Mouse (Mus musculus) monocyte, adult 2 months (primary cell): ENCODE results near the gene Ank3.

ENCODE experiments used
- DNase-seq, 2 experiments: peaks; one replicate each; pipeline ENCODE4 v3.0.0; 2022; ENCODE audit warnings: low spot score in 2 of 2, low read depth in 1 of 2

The Ank3 gene

DNA sequence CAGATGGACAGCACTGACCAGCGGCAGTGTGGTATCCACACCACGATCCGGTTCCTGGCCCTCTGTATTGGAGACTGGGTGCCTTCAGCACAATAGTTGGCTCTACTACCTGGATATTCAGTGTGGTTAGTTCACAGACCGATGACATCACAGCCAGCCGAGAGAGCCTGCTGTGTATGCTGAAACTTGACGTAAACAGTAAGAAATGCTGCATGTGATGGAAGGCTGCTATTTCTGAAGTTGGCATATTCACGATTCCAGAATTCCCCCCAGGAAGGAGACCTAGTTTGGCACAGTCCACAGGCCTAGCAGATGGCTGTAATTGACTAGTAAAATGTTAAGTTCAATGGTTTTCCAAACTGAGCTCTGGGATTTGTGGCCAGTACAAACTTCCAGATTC lies 521.2 kb downstream of the Ank3 start:
- no peak for DNase-seq

DNA sequence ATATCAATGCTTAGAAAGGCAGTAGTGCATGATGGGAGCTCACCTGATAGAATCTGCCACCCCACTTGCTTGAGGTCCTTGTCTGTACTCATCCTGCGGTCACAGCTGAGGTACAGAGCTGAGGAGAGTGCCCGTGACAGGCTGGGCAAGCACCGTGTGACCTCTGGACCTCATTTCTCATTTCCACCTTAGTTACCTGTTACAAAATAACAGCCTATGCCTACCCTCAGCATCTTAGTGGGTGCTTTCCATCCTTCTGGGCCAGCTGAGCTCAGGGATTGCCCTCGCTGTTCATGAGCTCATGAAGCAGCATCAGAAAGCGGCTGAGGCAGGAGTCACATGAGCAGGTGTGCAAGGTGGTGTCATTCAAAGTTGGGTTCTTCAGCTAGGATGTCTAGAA lies 523.5 kb downstream of the Ank3 start:
- no peak for DNase-seq

- no peak for DNase-seq
Observed at GRCm38 (mm10) chr10:69923801-69924200, 525.2 kb downstream of the Ank3 start.

GRCm38 (mm10) chr10:69924321-69924720 lies 525.7 kb downstream of the Ank3 start:
- DNase-seq, result no peak

GRCm38 (mm10) chr10:69924845-69925244 lies 526.3 kb downstream of the Ank3 start:
- DNase-seq, result no peak

GRCm38 (mm10) chr10:69925285-69926157 lies 526.9 kb downstream of the Ank3 start:
- DNase-seq, result no peak

- DNase-seq, result no peak
Observed at GRCm38 (mm10) chr10:69926158-69926882, 527.7 kb downstream of the Ank3 start.

- DNase-seq, result no peak
Observed at GRCm38 (mm10) chr10:69927012-69927411, 528.4 kb downstream of the Ank3 start.

DNA sequence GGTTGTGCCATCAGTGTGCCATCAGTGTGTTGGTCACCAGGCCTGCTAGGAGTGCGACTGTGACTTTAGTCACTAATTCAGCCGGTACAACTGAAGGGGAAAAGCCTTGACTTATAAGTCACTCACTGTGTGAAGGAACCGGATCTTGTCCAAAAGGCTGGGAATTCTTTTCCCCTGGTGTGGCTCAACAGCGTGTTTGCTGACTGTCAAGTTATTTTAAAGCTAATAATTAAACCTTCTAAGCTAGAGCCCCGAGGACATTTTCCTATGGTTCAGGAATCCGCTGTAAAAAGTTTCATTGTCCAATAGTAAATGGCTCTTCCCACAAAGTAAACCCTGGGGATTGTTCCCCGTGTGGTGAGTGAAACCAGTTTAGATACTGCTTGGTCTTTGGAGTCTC lies 529.8 kb downstream of the Ank3 start:
- DNase-seq, result no peak

DNA sequence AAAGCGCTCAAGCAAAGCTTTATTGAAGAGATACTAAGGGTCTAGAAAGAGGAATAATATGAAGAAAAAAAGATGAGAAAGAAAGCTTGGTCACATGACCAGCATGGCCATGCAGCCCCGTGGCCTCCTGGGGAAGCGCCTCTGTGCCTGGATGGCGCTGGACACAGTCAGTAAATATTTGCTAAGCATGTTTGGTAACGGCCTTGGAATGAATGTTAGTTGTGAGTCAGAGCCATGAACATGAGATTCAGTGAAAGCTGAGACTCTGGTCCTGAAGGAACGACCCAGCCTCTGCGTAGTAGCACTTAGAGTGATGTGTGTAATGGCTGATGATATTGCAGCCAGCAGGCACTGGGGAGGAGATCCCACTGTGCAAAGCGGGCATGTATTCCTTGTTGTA lies 531.9 kb downstream of the Ank3 start:
- no peak for DNase-seq

GRCm38 (mm10) chr10:69936443-69937067 lies 538.0 kb downstream of the Ank3 start:
- DNase-seq, result no peak

GRCm38 (mm10) chr10:69937291-69937921 lies 538.8 kb downstream of the Ank3 start:
- no peak for DNase-seq

GRCm38 (mm10) chr10:69939144-69939543 lies 540.6 kb downstream of the Ank3 start:
- DNase-seq, result no peak

- no peak for DNase-seq
Observed at GRCm38 (mm10) chr10:69939966-69940365, 541.4 kb downstream of the Ank3 start.

DNA sequence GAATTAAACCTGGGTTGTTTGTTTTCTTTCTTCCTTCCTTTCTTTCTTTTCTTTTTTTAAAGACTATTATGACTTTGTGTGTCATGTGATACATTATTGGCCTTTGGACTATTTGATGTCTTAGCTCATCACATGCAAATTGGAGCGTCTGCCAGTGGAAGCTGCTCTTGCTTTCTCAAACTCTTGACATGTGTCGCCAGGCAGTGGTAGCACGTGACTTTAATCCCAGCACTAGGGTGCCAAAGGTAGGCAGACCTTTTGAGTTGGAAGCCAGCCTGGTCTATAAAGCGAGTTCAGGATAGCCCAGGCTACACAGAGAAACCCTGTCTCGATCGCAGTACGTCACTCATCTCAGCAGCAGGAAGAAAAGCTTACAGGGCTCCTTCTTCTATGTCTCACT lies 542.4 kb downstream of the Ank3 start:
- no peak for DNase-seq

- DNase-seq, result no peak
Observed at GRCm38 (mm10) chr10:69944845-69945244, 546.3 kb downstream of the Ank3 start.

GRCm38 (mm10) chr10:69945870-69946269 lies 547.3 kb downstream of the Ank3 start:
- no peak for DNase-seq

DNA sequence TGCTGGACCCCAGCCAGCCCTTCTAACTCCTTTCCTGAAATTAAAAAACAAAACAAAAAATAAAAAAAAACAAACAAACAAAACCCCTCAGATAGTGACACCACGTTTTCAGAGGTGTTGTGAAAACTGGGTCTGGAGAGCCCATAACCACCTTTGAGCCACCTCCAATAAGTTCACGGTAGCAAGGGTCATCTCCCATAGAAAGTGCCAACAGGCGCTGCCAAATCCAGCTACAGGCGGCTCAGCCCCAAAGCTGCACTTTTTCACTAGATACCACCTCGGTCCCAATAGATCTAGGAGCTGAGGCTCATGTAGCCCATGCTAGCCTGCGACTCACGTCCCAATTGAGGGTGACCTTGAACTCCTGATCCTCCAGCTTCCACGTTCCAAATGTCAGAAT lies 547.7 kb downstream of the Ank3 start:
- DNase-seq, result no peak

DNA sequence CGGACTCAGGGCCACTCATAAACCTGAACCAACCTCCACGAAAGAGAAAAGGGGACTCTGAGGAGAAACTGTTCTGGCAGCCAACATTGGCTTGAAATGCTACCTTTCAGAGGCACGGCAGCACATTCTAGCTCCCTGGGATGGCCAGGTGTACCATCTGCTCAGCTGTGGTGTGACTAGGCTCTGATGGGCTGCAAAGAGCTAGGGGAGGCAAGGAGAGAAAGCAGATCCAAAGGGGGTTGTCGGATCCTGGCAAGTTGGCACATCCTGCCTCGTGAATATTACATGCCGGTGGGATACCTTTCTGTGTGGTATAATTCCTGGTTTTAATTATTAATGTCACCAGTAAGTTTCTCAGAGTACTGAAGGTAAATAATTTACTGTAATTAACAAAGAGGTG lies 548.5 kb downstream of the Ank3 start:
- no peak for DNase-seq

GRCm38 (mm10) chr10:69950236-69950918 lies 551.8 kb downstream of the Ank3 start:
- no peak for DNase-seq

GRCm38 (mm10) chr10:69950919-69951236 lies 552.3 kb downstream of the Ank3 start:
- no peak for DNase-seq
